Mouse (Mus musculus) hindbrain, embryonic 13.5 days (tissue): ENCODE measurements at regions not wholly inside any gene's neighbourhood (a gene's known extent, or its start where the extent isn't known, plus 50 kb on each side); places are given as distances from the start of the nearest gene placed in this dataset.

Source experiments
- ATAC-seq: fragments of 200-750 bp; cut with Nextera tagmentation; 2 replicates; pipeline ENCODE4 v1.8.0; 2017; ENCODE audit warnings: moderate TSS enrichment; ENCODE audit not compliant: low FRiP score
- H3K27ac ChIP-seq: fragments of 300-500 bp; sonication (generic); 2 replicates; pipeline ENCODE4 v1.5.1; 2015; ENCODE audit warnings: inconsistent platforms, mild to moderate bottlenecking, moderate library complexity
- H3K27me3 ChIP-seq: fragments of 300-500 bp; sonication (generic); 2 replicates; pipeline ENCODE4 v1.6.1; 2015; ENCODE audit warnings: mild to moderate bottlenecking, inconsistent platforms
- H3K36me3 ChIP-seq: fragments of 300-500 bp; sonication (generic); 2 replicates; pipeline ENCODE4 v1.6.1; 2015; ENCODE audit warnings: mild to moderate bottlenecking, inconsistent platforms
- H3K4me1 ChIP-seq: fragments of 300-500 bp; sonication (generic); replicated peaks from 2 replicates; pipeline ENCODE4 v1.6.1; 2015; ENCODE audit warnings: inconsistent platforms
- H3K4me2 ChIP-seq: fragments of 300-500 bp; sonication (generic); 2 replicates; pipeline ENCODE4 v1.6.1; 2015; ENCODE audit warnings: inconsistent platforms, mild to moderate bottlenecking, moderate library complexity
- H3K4me3 ChIP-seq: fragments of 300-500 bp; sonication (generic); 2 replicates; pipeline ENCODE4 v1.5.1; 2015; ENCODE audit warnings: mild to moderate bottlenecking, inconsistent platforms
- H3K9ac ChIP-seq: fragments of 300-500 bp; sonication (generic); 2 replicates; pipeline ENCODE4 v1.6.1; 2015; ENCODE audit warnings: mild to moderate bottlenecking, inconsistent platforms
- H3K9me3 ChIP-seq: fragments of 300-500 bp; sonication (generic); 2 replicates; pipeline ENCODE4 v1.6.1; 2016; ENCODE audit warnings: inconsistent platforms
- WGBS: fragments of 180-500 bp; shearing (Covaris S2); methylation state at CpG from one replicate; pipeline ENCODE4 v1.1.7; 2015; 5-methylcytosine and 5-hydroxymethylcytosine counted together

DNA sequence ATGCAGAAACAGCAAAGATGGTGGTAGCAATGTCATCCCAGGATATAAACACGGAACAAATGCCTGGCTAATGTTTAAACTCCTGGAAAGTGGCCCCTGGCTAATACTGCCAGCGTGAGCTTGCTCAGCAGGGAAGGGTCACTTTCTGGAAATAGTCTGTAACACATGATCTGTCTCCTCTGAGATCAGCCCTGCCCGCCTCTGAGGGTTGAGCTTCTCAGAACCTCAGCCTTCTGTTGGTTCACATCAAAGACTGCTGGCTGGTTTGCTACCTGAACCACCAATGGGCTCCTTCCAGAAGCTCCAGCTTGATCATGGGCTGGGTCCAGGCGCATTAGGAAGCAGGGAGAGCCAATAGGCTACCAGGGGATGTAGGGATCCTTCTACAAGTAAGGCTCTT is 226.0 kb upstream of the Kazn start:
- WGBS: 84% methylated on average over 4 of the region's 4 CpGs
- H3K27me3 ChIP-seq: no peaks in the 10 kb centered on the region

DNA sequence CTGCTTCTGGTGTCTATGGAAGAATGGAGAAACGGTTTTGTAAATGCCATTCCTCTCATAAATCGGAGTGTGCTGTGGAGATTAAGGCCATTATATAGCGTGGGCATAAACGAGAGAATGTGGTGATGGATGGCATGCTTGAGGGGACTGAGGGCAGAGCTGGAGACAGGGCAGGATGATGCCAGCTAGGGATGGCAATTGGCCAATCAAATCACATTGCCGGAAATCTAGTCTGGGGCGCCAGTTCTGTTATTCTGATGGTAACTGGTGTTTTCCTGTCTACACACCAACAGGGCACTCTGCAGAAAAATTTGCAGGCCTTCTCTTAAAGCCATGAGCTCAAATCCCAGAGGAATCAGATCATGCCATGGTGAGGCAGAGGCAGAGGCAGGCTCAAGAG is 224.9 kb upstream of the Kazn start:
- H3K4me1 ChIP-seq: peaks cover 18% of the 10 kb centered on the region
- H3K4me3 ChIP-seq: no peak overlapping the region
- peaks cover 9% of the 10 kb centered on the region; the same call in 1 of the 2 replicates for H3K36me3 ChIP-seq
- ATAC-seq: no peak
- no peak overlapping the region for H3K27ac ChIP-seq
- H3K27me3 ChIP-seq: no peaks in the 10 kb centered on the region
- 75% methylated on average over 6 of the region's 6 CpGs for WGBS
- no peaks in the 10 kb centered on the region for H3K9me3 ChIP-seq
- H3K9ac ChIP-seq: no peak overlapping the region
- H3K4me2 ChIP-seq: no peak overlapping the region

More for the DNA sequence above, 226.0 kb upstream of the Kazn start:
- Histone ChIP-seq H3K4me2 (no peak overlapping the region), H3K4me1 (peaks cover 18% of the 10 kb centered on the region), H3K36me3 (peaks cover 9% of the 10 kb centered on the region; the same call in 1 of the 2 replicates), H3K4me3 (no peak overlapping the region), H3K27ac (no peak overlapping the region), H3K9ac (no peak overlapping the region), H3K9me3 (no peaks in the 10 kb centered on the region)
- no peak for ATAC-seq

DNA sequence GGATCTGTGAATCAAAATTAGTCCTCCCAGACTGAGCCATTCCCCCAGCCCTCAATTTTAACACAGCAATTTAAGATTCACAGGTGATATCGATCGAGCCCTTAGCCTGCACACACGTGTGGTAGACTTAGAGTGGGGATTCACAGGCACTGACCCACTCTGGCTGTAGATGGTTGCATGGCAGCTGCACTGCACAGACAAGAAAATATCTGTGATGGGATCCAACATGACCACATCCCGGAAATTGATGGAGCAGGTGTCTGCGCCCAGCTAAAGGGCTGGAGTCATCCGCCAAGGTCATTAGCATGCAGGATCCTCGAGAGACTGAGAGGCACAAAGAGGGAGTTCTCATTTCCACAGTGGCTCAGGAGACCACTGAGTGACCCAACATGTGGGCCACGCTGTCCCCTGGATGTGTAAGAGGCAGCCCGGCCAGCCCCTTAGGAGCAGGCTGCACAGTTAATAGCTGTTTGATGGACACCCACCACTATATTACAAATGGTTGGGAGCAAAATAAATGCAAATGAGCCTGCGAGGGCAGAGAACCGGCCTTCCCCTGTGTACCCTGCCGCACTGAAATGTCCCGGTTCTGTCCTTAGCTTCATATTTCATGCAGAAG is 221.4 kb upstream of the Kazn start:
- ATAC-seq: peak; percentile 47
- Histone ChIP-seq H3K9me3 (no peaks in the 10 kb centered on the region), H3K36me3 (peaks cover 4% of the 10 kb centered on the region; the same call in 1 of the 2 replicates), H3K27me3 (no peaks in the 10 kb centered on the region), H3K4me1 (peaks cover 9% of the 10 kb centered on the region), H3K9ac (no peak overlapping the region), H3K4me3 (no peak overlapping the region), H3K27ac (peak overlapping the region; percentile 55), H3K4me2 (no peak overlapping the region)
- 55% methylated on average over 13 of the region's 13 CpGs for WGBS

DNA sequence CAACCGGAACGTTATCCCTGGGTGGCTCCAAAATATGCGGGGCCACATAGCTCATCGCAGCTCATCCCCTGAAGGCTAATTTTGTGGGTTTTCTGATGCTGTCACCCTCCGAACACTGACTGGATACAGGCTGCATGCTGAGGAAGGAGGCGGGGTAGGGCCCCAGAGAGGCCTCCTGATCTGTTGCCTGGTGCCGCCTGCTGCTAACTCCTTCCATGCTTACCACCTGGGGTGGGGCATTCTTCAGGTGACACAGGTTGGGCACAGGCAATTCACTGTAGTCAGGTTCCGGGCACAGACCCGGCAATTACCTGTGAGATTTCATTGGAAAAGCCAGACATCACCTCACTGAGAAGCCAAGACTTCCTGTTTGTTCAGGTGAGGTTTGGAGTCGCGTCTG is 213.4 kb upstream of the Kazn start:
- no peaks in the 10 kb centered on the region for H3K27me3 ChIP-seq
- H3K27ac ChIP-seq: no peak overlapping the region
- no peak overlapping the region for H3K4me2 ChIP-seq
- no peak overlapping the region for H3K9ac ChIP-seq
- H3K9me3 ChIP-seq: no peaks in the 10 kb centered on the region
- no peak overlapping the region for H3K4me3 ChIP-seq
- peaks cover 30% of the 10 kb centered on the region for H3K4me1 ChIP-seq
- no peak for ATAC-seq
- WGBS: 32% methylated on average over 11 of the region's 11 CpGs
- H3K36me3 ChIP-seq: no peaks in the 10 kb centered on the region

DNA sequence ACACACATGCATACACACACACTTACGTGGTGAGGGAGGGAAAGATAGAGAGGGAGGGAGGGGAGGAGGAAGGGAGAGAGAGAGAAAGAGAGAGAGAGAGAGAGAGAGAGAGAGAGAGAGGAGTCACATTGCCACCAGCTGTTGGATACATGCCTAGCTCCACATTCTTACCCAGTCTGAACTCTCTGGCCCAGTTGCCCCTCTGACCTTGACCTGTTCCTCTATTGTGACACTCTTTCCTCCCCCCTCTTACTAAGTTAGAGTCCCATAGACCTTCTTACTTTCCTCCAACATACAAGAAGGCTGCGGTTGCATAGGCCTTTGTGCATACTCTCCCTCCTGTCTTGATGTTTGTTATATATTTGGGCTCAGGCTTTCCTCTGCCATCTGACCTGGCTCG is 211.7 kb upstream of the Kazn start:
- H3K27ac ChIP-seq: no peak overlapping the region
- H3K27me3 ChIP-seq: no peaks in the 10 kb centered on the region
- no peak overlapping the region for H3K9ac ChIP-seq
- no peaks in the 10 kb centered on the region for H3K9me3 ChIP-seq
- H3K4me3 ChIP-seq: no peak overlapping the region
- WGBS: 88% methylated on average over 3 of the region's 3 CpGs
- H3K4me2 ChIP-seq: no peak overlapping the region
- H3K4me1 ChIP-seq: peaks cover 37% of the 10 kb centered on the region
- H3K36me3 ChIP-seq: no peaks in the 10 kb centered on the region
- ATAC-seq: no peak

DNA sequence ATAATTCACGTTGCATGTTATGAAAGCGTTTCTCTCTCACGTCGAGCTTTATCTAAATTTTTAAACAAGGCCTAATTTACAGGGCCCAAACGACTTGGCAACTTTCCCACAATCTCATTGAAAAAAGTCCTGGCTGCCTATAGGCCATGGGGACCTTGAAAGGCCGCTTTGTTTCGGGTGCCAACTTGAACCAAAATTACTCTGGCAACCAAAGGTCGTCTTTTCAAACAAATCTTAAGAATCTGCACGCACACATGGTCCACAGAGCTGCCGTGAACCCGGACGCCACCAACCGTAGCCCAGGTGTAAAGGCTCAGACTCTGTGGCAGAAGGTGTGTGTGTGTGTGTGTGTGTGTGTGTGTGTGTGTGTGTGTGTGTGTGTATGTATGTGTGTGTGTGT is 210.5 kb upstream of the Kazn start:
- no peak overlapping the region for H3K4me2 ChIP-seq
- peaks cover 37% of the 10 kb centered on the region for H3K4me1 ChIP-seq
- H3K27ac ChIP-seq: peak overlapping the region; percentile 68
- no peaks in the 10 kb centered on the region for H3K27me3 ChIP-seq
- no peak for ATAC-seq
- H3K9ac ChIP-seq: no peak overlapping the region
- no peaks in the 10 kb centered on the region for H3K9me3 ChIP-seq
- 54% methylated on average over 13 of the region's 13 CpGs for WGBS
- H3K4me3 ChIP-seq: no peak overlapping the region
- H3K36me3 ChIP-seq: no peaks in the 10 kb centered on the region

DNA sequence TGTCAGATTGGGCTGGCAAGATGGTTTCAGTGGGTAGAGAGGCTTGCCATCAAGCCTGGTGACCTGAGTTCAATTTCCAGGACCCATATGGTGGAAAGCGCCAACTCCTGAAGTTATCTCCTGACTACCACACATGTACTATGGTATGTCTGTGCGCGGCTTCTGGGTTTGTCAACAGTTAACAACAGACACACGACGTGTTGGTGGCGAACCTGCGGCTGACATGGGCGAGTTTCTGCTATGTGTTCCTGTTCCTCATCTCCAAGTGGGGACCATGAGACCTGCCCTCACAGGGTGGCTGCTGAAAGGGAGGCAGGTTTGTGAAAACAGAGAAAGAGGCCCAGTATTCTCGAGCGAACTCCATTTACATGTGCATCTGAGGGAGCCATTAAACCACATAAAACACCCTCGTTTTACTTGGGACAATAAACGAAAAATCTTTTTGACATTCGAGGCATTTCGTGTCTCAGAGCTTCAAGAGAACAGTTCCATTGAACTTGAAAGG is 210.0 kb upstream of the Kazn start:
- no peak overlapping the region for H3K9ac ChIP-seq
- no peaks in the 10 kb centered on the region for H3K27me3 ChIP-seq
- H3K4me3 ChIP-seq: no peak overlapping the region
- no peaks in the 10 kb centered on the region for H3K36me3 ChIP-seq
- 68% methylated on average over 14 of the region's 14 CpGs for WGBS
- H3K9me3 ChIP-seq: no peaks in the 10 kb centered on the region
- no peak overlapping the region for H3K4me2 ChIP-seq
- H3K4me1 ChIP-seq: peaks cover 37% of the 10 kb centered on the region
- ATAC-seq: no peak
- H3K27ac ChIP-seq: peak overlapping the region; percentile 68

DNA sequence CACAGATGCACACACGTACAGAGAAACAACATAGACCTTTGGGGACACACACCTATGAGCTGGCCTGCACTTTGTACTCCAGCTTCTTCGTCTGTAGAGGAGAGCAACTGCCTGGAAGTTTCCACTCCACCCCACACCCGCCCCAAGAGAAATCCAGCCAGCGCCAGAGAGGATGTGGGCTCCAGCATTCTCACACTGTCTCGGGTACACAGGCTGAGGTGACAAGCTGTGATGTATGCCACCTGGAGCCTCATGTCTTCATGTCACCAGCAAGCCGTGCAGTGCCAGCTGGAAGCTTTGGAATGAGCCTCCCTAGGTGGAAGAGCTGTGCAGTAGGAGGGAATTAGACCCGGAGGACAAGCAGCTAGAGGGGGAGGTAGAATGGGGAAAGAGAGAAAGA is 208.3 kb upstream of the Kazn start:
- no peak for ATAC-seq
- no peaks in the 10 kb centered on the region for H3K36me3 ChIP-seq
- peaks cover 38% of the 10 kb centered on the region for H3K4me1 ChIP-seq
- WGBS: 68% methylated on average over 7 of the region's 7 CpGs
- H3K4me3 ChIP-seq: no peak overlapping the region
- H3K4me2 ChIP-seq: no peak overlapping the region
- no peak overlapping the region for H3K9ac ChIP-seq
- H3K27ac ChIP-seq: no peak overlapping the region
- H3K9me3 ChIP-seq: no peaks in the 10 kb centered on the region
- no peaks in the 10 kb centered on the region for H3K27me3 ChIP-seq

DNA sequence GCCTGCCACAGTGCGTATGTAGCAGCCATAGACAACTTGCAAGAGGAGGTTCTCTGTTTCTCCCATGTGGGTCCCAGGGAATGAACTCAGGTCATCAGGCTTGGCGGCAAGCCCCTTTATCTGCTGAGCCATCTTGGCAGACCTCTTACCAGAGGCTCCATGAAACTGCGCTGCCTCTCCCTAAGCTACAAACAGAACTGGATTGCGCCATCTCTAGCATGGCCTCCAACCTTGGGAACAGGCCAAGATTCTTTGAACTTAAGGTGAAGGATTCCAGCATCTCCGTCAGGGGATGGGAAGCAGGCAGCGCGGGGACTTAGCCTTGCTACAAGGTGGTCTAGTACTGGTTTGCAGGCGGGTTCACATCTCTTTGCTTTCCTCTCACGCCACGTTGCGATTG is 201.8 kb upstream of the Kazn start:
- Histone ChIP-seq H3K36me3 (no peaks in the 10 kb centered on the region), H3K4me3 (no peak overlapping the region), H3K4me1 (peaks cover 42% of the 10 kb centered on the region), H3K27ac (no peak overlapping the region), H3K4me2 (no peak overlapping the region), H3K9ac (no peak overlapping the region), H3K9me3 (no peaks in the 10 kb centered on the region), H3K27me3 (no peaks in the 10 kb centered on the region)
- ATAC-seq: no peak
- 87% methylated on average over 11 of the region's 11 CpGs for WGBS

DNA sequence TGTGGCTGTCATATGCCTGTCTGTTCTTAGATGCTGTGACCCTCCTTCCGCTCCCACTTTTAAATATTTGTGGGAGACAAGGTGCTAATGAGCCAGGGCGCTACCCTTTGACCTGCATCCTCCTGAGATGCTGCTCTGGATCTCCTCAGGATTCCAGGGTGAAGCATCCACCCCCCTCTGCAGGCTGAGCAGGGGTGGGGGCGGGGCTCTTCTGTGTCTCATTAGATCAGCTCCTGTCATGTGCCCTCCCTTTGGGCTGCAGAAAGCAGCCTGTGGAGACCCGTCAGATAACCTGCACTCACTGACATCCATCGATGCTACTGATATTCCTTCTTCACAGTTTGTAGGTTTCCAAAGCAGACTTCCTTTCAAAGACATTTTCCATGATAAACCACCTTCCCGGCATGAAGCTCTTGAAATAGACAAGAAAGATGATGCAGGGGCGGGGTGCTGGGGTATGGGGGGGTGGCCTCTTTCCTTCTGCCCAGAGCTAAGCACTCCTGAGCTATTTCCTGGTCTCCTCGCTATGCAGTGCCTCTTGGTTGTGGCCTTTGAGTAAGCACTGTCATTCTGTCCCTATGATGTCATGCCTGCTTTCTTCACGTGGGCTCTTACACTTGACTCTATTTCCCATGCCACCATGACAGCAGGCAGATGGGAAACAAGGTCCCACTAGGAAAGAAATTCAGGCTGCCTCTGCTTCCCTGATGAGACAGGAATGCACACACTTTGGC is 200.4 kb upstream of the Kazn start:
- H3K4me3 ChIP-seq: no peak overlapping the region
- WGBS: 53% methylated on average over 9 of the region's 9 CpGs
- H3K36me3 ChIP-seq: no peaks in the 10 kb centered on the region
- no peaks in the 10 kb centered on the region for H3K27me3 ChIP-seq
- no peak overlapping the region for H3K9ac ChIP-seq
- H3K9me3 ChIP-seq: no peaks in the 10 kb centered on the region
- H3K27ac ChIP-seq: 0 out of 2 replicates have a peak overlapping the region, but pooled peaks have one; percentile 40
- no peak overlapping the region for H3K4me2 ChIP-seq
- no peak for ATAC-seq
- peaks cover 42% of the 10 kb centered on the region for H3K4me1 ChIP-seq

DNA sequence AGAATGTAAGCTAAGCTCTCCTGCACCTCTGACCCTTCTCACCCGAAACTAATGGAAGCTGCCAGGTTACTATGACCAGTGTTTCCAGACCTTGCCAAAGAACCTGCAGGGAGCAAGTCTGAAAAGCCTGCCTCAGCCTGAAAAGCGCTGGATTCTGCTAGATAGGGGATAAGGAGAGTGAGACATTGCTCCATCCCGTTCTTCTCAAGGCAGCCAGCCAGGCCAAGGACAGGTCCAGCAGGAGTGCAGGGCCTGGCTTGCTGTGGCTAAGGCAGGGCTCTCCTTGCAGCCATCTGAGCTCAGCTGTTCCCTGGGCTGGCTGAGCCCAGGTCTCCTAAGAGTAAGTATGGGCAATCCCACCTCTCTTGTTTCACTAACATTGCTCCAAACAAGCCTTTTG is 185.4 kb upstream of the Kazn start:
- H3K36me3 ChIP-seq: no peaks in the 10 kb centered on the region
- H3K4me3 ChIP-seq: no peak overlapping the region
- H3K9ac ChIP-seq: no peak overlapping the region
- H3K27me3 ChIP-seq: no peaks in the 10 kb centered on the region
- 72% methylated on average over 3 of the region's 3 CpGs for WGBS
- no peak overlapping the region for H3K27ac ChIP-seq
- H3K9me3 ChIP-seq: no peaks in the 10 kb centered on the region
- H3K4me2 ChIP-seq: no peak overlapping the region
- peaks cover 24% of the 10 kb centered on the region for H3K4me1 ChIP-seq
- no peak for ATAC-seq

DNA sequence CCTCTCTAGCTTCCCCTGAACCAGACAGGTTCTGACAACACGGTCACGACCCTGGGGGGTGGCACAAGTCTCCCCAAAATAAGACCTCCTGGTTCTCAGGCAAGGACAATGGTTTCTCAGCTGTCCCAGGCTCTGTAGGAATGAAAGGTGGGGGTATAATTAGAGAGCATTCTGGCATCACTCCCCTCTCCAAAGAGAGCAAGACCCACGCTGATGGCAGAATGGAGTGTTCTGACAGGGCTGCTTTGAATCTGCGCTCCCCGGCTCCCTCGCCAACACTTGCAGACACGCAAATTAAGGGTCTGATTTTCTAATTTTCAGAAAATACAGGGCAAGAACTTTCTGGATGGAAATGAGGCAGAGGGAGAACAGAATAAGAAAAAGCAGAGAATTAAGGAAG is 181.2 kb upstream of the Kazn start:
- Histone ChIP-seq H3K9me3 (no peaks in the 10 kb centered on the region), H3K9ac (no peak overlapping the region), H3K27me3 (no peaks in the 10 kb centered on the region), H3K4me2 (no peak overlapping the region), H3K4me3 (no peak overlapping the region), H3K36me3 (no peaks in the 10 kb centered on the region), H3K27ac (peak overlapping the region; percentile 64), H3K4me1 (peaks cover 18% of the 10 kb centered on the region)
- no peak for ATAC-seq
- whole genome bisulfite sequencing: 45% methylated on average over 7 of the region's 7 CpGs

DNA sequence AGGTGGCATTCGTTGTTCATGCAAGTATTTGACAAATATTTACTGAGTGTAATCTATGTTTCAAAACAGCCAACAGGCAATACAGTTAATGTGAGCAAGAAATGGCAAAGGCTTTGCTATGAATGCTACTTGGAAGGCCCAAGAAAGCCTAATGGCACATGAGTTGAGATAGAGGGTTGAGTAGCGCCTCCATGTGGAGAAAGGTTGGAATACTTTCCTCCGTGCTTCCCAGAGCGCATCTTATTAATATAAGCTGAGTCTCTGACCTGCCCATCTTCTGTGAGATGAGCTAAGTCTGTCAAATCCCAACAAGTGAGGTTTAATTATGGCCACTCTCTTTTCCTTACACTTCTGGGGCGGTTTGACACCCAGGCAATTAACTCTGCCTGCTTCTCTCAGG is 175.7 kb upstream of the Kazn start:
- Histone ChIP-seq H3K9ac (no peak overlapping the region), H3K4me1 (peaks cover 30% of the 10 kb centered on the region)

More for the DNA sequence above, 175.7 kb upstream of the Kazn start:
- no peak overlapping the region for H3K4me2 ChIP-seq
- no peaks in the 10 kb centered on the region for H3K36me3 ChIP-seq
- 0 out of 2 replicates have a peak, but pooled peaks have one; percentile 47 for ATAC-seq
- WGBS: 76% methylated on average over 5 of the region's 5 CpGs
- H3K4me3 ChIP-seq: no peak overlapping the region
- no peaks in the 10 kb centered on the region for H3K27me3 ChIP-seq
- H3K27ac ChIP-seq: no peak overlapping the region
- no peaks in the 10 kb centered on the region for H3K9me3 ChIP-seq
